In genomic region chr5:9525507-9525906, GRCm38 (mm10) we compare ENCODE assay signal across 18 mouse cellular contexts.
DNase-seq lines count a peak whose midpoint lies in the region; TF ChIP-seq lines count a peak whose summit lies in the region.
"Had no signal": no experiment of that assay in that cellular context is flagged by ENCODE, and none has a peak within 500 bp of the region (broad histone marks: within the 10 kb centered on the region; RNA-seq: fewer than 3 reads in every experiment).

No protein-coding gene starts in this region.

- H3K4me3 ChIP-seq in left cerebral cortex, adult 2 months: no peak overlapping the region
- H3K4me3 ChIP-seq: embryonic facial prominence, embryonic 10.5 days; embryonic facial prominence, embryonic 12.5 days; forebrain, embryonic 13.5 days; forebrain, embryonic 15.5 days had no signal

- intact Hi-C loops in left cerebral cortex, postnatal 25 days (cut with DNase I): no loop called here
- intact Hi-C loops in left cerebral cortex, adult 2 months (cut with DNase I): no loop called here
- intact Hi-C loops in gastrocnemius, postnatal 36 days (cut with DNase I): no loop called here

- peak; percentile 13 to 74 for DNase-seq in left cerebral cortex, postnatal 25 days (ENCODE audit: low spot score in 2 of 2)
- no peak for DNase-seq in left cerebral cortex, adult 2 months (ENCODE audit: extremely low spot score in 1 of 2, low spot score in 2 of 2)
- DNase-seq in brain, adult 2 months (ENCODE audit: low read depth, low spot score): peak; percentile 80
- peak; percentile 39 for DNase-seq in telencephalon, adult 2 months (ENCODE audit: low read depth, low spot score)
- no peak for DNase-seq in gastrocnemius, postnatal 36 days
- DNase-seq: adrenal gland, adult 2 months; adrenal gland, postnatal 10 days; adrenal gland, postnatal 25 days; cerebellum, adult 11-12 months; cerebellum, adult 2 months; cerebellum, adult 9-10 months; cerebellum, postnatal 10 days; cerebellum, postnatal 25 days; forebrain, postnatal 0 days had no signal

- TF ChIP-seq CTCF in left cerebral cortex, adult 2 months (IDR thresholded peaks at IDR 0.05): no peak

- no peak overlapping the region for H3K27ac ChIP-seq in left cerebral cortex, adult 2 months
- H3K27ac ChIP-seq: embryonic facial prominence, embryonic 10.5 days; embryonic facial prominence, embryonic 12.5 days; forebrain, embryonic 13.5 days; forebrain, embryonic 15.5 days had no signal

Comparison
In these comparisons a context has a peak if more than half of its experiments do, and no peak if none do; other contexts are left out.
1. DNase-seq: peak in left cerebral cortex, postnatal 25 days (2 of 2), brain, adult 2 months (single experiment) and telencephalon, adult 2 months (single experiment); none in left cerebral cortex, adult 2 months (0 of 2) and gastrocnemius, postnatal 36 days (0 of 2).